Mouse (Mus musculus) lung, adult 2 months (tissue): Measurements from ENCODE around the gene Reep3.

Source experiments
- CTCF ChIP-seq: fragments of 200-500 bp; IDR thresholded peaks from 2 replicates; pipeline ENCODE4 v1.5.1; 2011; ENCODE audit warnings: mild to moderate bottlenecking, low read length, control low read depth; ENCODE audit not compliant: insufficient read depth
- POLR2A ChIP-seq: fragments of 200-500 bp; IDR thresholded peaks from 2 replicates; pipeline ENCODE4 v1.6.1; 2011; ENCODE audit warnings: low read depth, mild to moderate bottlenecking, control low read depth, low read length, borderline replicate concordance; ENCODE audit errors: extremely low read depth

DNA sequence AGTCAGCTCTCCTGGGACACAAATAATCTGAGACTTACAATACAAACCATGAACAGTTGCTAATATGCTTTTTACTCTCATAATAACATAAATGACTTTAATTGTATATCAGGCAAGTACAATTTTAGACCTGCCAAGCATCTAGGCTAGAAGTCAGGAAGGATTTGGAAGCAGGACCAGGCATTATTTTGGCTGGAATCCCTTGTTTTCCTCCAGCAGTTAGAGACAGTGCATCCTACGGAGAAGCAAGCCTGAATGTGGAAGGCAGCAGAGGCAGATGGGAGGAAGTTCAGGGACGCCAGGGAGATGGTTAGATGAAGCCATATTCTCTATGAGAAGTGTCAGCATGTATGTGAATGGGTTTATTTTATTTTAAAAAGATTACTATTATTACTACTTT, 79.4 kb downstream of the Reep3 start:
- no peak for TF ChIP-seq CTCF
- TF ChIP-seq POLR2A, result no peak
